Mouse (Mus musculus): ENCODE measurements at regions not wholly inside any gene's neighbourhood (a gene's known extent, or its start where the extent isn't known, plus 50 kb on each side); places are given as distances from the start of the nearest gene placed in this dataset.
"Not testable (repeated sequence)": the region's sequence is repeated elsewhere in the genome, so short reads cannot be mapped to it uniquely, and the experiment has no call there.

DNA sequence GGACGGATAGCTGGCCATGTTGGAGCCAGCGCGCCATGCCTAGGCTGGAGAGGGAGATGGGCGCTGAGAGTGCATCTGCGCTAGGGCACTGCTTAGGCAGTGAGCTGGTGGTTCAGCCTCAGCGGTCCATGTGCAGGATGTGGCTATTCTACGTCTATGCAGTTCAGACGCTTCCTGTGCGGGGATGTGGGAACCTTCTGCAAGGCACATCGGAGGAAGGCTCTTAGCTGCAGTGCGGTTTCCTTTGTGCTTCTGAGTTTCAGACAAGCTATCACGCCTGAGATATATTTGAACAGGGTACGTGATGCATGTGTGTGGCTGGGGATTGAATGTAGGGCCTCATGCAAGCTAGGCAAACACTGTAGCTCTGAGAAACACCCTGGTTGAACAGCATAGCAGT, 54.4 kb upstream of the Lrpprc start:
- Histone ChIP-seq H3K27ac (no peak overlapping the region), H3K4me3 (no peak overlapping the region), H3K4me2 (replicated peaks) (no peak overlapping the region), H3K36me3 (no peaks in the 10 kb centered on the region), H3K9ac (no peak overlapping the region), H3K27me3 (no peaks in the 10 kb centered on the region), H3K4me1 (0 out of 2 replicates have a peak, but pooled peaks cover 3% of the 10 kb centered on the region), H3K9me3 (replicated peaks) (no peaks in the 10 kb centered on the region)
- WGBS: 93% methylated on average over 13 of the region's 13 CpGs
- no peak for ATAC-seq (ENCODE audit: low FRiP score)

DNA sequence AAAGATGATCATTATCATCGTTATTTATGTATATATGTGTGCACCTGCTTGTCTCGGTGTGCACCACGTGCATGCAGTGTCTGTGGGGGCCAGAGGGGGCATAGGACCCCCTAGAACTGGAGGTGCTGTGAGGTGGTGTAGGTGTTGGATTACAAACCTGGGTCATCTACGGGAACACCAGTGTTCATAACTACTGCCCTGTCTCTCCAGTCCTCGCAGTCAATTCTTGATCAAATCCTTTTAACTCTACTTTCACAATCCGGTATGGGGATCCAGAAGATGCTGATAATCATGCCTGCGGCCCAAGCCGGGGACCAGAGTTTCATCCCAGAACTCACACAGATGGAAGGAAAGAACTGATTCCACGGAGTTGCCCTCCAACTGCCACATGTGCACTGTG, 55.6 kb upstream of the Lrpprc start:
- H3K4me1 ChIP-seq: 0 out of 2 replicates have a peak, but pooled peaks cover 3% of the 10 kb centered on the region
- no peak overlapping the region for H3K27ac ChIP-seq
- no peaks in the 10 kb centered on the region for H3K36me3 ChIP-seq
- 91% methylated on average over 9 of the region's 9 CpGs for WGBS
- no peaks in the 10 kb centered on the region for H3K27me3 ChIP-seq
- ATAC-seq (ENCODE audit: low FRiP score): no peak
- no peaks in the 10 kb centered on the region for H3K9me3 ChIP-seq (replicated peaks)
- no peak overlapping the region for H3K9ac ChIP-seq
- H3K4me2 ChIP-seq (replicated peaks): no peak overlapping the region
- H3K4me3 ChIP-seq: no peak overlapping the region

DNA sequence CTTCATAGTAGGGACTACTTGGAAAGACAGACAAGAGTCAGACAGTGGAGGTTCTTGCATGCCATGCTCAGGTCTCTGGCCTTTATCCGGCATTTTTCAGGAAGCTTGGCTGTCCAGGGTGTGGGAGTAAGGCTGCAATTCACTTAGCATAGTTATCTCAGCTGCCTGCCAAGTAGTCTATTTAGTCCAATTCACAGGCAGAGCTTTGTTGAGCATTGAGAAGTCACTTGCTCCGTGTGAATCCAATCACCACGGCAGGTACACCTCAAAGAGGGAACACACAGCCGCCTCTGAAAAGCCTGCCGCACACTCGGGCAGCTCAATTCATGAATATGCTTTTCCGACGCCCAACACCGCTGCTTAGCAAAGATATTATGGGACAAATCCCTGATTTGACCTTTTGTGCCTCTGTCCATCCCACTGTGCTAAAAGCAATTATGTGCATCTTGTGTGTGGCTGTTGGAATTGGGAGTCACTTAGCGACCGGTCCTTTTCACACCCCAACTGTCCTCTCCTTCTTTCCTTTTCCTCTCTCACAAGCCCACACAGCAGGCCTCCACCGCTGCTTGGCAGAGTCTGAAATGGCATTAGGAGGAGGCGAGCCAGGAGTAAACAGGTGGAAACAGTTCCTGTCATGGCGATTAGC, 57.9 kb upstream of the Lrpprc start:
- no peak overlapping the region for H3K4me2 ChIP-seq (replicated peaks)
- no peak for ATAC-seq (ENCODE audit: low FRiP score)

DNA sequence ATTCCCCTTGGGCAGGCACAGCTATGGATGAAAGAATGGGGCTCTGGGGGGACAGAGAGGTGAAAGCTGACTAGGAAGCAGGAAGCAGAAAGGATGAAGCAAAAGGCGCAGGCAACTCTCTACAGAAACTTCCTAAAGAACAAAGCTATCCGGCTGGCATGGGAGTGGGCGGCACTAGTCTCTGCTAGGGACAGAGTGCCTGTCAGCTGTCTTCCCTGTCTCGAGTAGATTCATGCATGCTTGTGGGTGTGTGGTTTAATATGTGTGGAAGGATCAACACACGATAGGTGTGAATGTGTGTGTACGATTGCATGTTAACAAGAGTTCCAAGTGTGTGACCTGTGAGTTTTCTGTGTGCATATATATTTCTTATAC, 58.4 kb upstream of the Lrpprc start:
- WGBS: 60% methylated on average over 6 of the region's 6 CpGs

More for the DNA sequence above, 57.9 kb upstream of the Lrpprc start:
- Histone ChIP-seq H3K9ac (no peak overlapping the region), H3K27me3 (no peaks in the 10 kb centered on the region), H3K4me1 (0 out of 2 replicates have a peak, but pooled peaks cover 3% of the 10 kb centered on the region), H3K9me3 (replicated peaks) (no peaks in the 10 kb centered on the region), H3K36me3 (no peaks in the 10 kb centered on the region), H3K27ac (no peak overlapping the region), H3K4me3 (no peak overlapping the region)
- 36% methylated on average over 14 of the region's 14 CpGs for WGBS

DNA sequence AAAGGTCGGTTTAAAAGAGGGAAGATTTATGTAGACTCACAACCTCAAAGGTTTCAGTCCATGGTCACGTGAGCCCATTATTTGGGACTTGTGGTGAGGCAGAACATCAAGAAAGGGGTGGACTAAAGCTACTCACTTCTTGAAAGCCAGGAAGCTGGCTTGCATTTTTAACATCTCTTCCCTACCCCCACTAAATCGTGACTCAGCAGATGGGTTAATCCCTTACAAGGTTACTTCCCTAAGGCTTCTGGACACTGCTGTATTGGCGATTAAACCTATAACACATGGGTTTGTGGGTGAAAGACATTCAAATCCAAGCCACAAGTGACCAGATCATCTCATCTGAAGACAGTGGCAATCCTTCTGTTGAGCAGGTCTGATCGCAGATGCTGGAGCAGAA, 59.9 kb upstream of the Lrpprc start:
- Histone ChIP-seq H3K27ac (no peak overlapping the region), H3K36me3 (no peaks in the 10 kb centered on the region), H3K9ac (no peak overlapping the region), H3K9me3 (replicated peaks) (no peaks in the 10 kb centered on the region), H3K4me1 (0 out of 2 replicates have a peak, but pooled peaks cover 3% of the 10 kb centered on the region), H3K4me3 (no peak overlapping the region), H3K4me2 (replicated peaks) (no peak overlapping the region), H3K27me3 (no peaks in the 10 kb centered on the region)
- ATAC-seq (ENCODE audit: low FRiP score): no peak
- 81% methylated on average over 5 of the region's 5 CpGs for whole genome bisulfite sequencing

More for the DNA sequence above, 58.4 kb upstream of the Lrpprc start:
- no peak overlapping the region for H3K27ac ChIP-seq
- H3K9me3 ChIP-seq (replicated peaks): no peaks in the 10 kb centered on the region
- H3K4me1 ChIP-seq: 0 out of 2 replicates have a peak, but pooled peaks cover 3% of the 10 kb centered on the region
- H3K4me3 ChIP-seq: no peak overlapping the region
- no peaks in the 10 kb centered on the region for H3K36me3 ChIP-seq
- no peak overlapping the region for H3K4me2 ChIP-seq (replicated peaks)
- H3K27me3 ChIP-seq: no peaks in the 10 kb centered on the region
- no peak overlapping the region for H3K9ac ChIP-seq
- no peak for ATAC-seq (ENCODE audit: low FRiP score)

DNA sequence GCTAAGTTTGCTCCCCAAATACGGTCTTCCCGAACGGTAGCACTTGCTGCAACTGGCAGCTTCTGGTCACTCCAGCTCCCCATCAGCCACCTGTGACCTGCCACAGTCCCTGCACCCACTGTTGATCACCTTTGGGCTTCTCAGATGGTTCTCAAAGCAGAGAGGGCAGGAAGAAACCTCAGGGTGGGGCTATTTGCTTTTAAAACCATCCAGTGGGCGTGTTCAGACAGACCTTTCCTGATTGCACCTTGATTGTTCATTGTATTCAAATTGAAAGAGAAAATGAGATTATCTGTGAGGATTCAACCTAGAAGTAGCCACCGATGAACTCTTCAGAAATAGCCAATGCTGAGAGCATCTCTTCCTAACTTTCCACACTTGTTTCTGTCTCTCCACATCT, 60.3 kb upstream of the Lrpprc start:
- Histone ChIP-seq H3K9ac (no peak overlapping the region), H3K4me3 (no peak overlapping the region), H3K4me2 (replicated peaks) (no peak overlapping the region), H3K27me3 (no peaks in the 10 kb centered on the region), H3K4me1 (0 out of 2 replicates have a peak, but pooled peaks cover 3% of the 10 kb centered on the region), H3K27ac (no peak overlapping the region), H3K36me3 (no peaks in the 10 kb centered on the region), H3K9me3 (replicated peaks) (no peaks in the 10 kb centered on the region)
- 89% methylated on average over 5 of the region's 5 CpGs for WGBS
- ATAC-seq (ENCODE audit: low FRiP score): no peak

DNA sequence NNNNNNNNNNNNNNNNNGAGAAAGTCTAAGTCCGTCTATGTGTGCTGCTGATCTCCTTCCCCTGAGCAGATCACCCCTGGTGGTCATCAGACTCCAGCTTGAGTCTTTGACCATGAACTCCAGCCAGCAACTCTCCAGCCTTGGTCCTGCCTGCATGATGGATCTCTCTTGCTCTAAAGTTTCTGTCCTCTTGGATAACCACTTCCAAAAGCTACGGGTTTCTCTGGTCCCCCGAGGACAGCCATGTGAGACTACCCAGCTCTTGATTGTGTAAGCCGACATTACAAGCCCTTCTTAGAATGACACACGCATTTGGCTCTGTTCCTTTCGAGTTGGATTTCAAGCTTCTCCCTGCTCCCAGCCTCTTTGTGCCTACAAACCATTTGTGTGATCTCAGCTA, 66.4 kb upstream of the Lrpprc start:
- WGBS: 83% methylated on average over 6 of the region's 6 CpGs
- Histone ChIP-seq H3K9ac (no peak overlapping the region), H3K36me3 (no peaks in the 10 kb centered on the region), H3K9me3 (replicated peaks) (no peaks in the 10 kb centered on the region), H3K4me1 (peaks cover 4% of the 10 kb centered on the region; the same call in 1 of the 2 replicates), H3K4me3 (no peak overlapping the region), H3K27ac (no peak overlapping the region), H3K4me2 (replicated peaks) (no peak overlapping the region), H3K27me3 (no peaks in the 10 kb centered on the region)
- ATAC-seq (ENCODE audit: low FRiP score): no peak

DNA sequence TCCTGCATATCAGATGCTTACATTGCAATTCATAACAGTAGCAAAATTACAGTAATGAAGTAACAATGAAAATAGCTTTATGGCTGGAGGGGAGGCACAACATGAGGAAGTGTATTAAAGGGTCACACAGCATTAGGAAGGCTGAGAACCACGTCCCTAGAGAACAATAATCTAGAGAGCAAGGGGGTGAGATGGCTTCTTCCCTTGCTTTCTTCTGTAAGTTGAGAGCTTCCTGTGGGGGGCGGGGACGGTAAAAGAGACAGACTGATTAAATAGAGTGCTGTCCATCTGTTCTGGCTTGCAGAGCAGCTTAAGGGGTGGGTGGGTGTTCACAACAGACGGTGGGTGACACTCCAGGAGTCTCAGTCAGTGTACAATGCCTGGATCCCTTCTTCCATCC, 68.2 kb upstream of the Lrpprc start:
- WGBS: 37% methylated on average over 4 of the region's 4 CpGs

DNA sequence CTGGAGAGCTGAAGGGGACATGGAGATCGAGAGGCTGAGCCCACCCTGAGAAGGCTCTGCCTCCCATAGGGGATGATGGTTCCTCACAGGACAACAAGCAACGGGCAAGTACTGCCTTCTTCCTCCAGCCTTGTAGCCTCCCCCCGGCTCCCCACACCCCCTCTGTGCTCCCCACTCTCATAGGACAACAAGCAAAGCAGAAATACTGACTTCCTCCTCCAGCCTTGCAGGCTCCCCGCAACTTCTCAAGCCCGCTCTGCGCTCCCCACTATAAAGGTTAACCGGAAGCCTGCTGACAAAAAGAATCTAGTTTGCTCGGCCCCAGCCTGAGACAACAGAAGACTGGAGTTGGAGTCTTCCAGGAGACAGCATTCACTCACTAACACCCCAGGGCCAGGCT, 69.3 kb upstream of the Lrpprc start:
- Histone ChIP-seq H3K27me3 (no peaks in the 10 kb centered on the region), H3K4me2 (replicated peaks) (no peak overlapping the region), H3K4me3 (no peak overlapping the region), H3K27ac (no peak overlapping the region), H3K9me3 (replicated peaks) (no peaks in the 10 kb centered on the region), H3K4me1 (peaks cover 4% of the 10 kb centered on the region; the same call in 1 of the 2 replicates), H3K36me3 (no peaks in the 10 kb centered on the region), H3K9ac (no peak overlapping the region)
- 70% methylated on average over 8 of the region's 8 CpGs for WGBS
- no peak for ATAC-seq (ENCODE audit: low FRiP score)

More for the DNA sequence above, 68.2 kb upstream of the Lrpprc start:
- ATAC-seq (ENCODE audit: low FRiP score): no peak
- H3K9me3 ChIP-seq (replicated peaks): no peaks in the 10 kb centered on the region
- no peak overlapping the region for H3K9ac ChIP-seq
- H3K27me3 ChIP-seq: no peaks in the 10 kb centered on the region
- H3K4me1 ChIP-seq: peaks cover 4% of the 10 kb centered on the region; the same call in 1 of the 2 replicates
- no peaks in the 10 kb centered on the region for H3K36me3 ChIP-seq
- H3K4me3 ChIP-seq: no peak overlapping the region
- no peak overlapping the region for H3K4me2 ChIP-seq (replicated peaks)
- H3K27ac ChIP-seq: no peak overlapping the region

DNA sequence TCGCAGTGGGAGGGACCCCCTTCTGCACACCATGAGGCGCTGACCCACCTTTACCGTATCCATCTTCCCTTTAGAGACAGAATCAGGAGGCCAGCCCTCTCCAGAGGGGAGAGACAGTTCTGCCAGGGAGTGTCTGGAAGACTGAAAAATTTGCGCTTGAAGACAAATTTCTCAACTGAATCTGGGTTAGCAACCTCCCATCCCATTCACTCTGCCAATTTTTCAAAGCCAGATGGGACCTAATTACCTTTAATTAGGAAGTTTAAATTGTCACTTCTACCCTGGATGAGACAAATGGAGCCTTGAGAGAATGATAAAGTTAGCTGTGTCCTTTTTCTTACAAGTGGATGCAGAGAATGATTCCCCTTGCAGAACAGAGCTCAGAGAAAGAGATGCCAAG, 70.2 kb upstream of the Lrpprc start:
- no peak for ATAC-seq (ENCODE audit: low FRiP score)
- peaks cover 4% of the 10 kb centered on the region; the same call in 1 of the 2 replicates for H3K4me1 ChIP-seq
- H3K36me3 ChIP-seq: no peaks in the 10 kb centered on the region
- WGBS: 81% methylated on average over 4 of the region's 4 CpGs
- no peak overlapping the region for H3K4me2 ChIP-seq (replicated peaks)
- H3K27ac ChIP-seq: no peak overlapping the region
- H3K27me3 ChIP-seq: no peaks in the 10 kb centered on the region
- H3K9ac ChIP-seq: no peak overlapping the region
- no peak overlapping the region for H3K4me3 ChIP-seq
- no peaks in the 10 kb centered on the region for H3K9me3 ChIP-seq (replicated peaks)

DNA sequence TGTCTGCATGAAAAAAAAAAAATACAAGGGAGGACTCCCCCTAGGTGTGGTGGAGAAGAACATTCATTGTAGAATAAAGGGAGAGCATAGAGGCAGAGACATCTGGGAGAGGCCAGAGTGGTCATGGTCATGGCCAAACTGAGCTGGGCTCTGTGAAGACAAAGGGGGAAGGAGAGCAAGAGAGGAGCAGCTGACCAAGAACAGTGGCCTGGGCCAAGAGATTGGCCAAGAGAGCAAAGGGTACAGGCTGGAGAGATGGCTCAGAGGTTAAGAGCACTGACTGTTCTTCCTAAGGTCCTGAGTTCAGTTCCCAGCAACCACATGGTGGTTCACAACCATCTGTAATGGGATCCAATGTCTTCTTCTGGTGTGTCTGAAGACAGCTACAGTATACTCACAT, 73.6 kb upstream of the Lrpprc start:
- H3K9ac ChIP-seq; ATAC-seq (ENCODE audit: low FRiP score); H3K4me1 ChIP-seq; H3K36me3 ChIP-seq; H3K27me3 ChIP-seq; H3K9me3 ChIP-seq (replicated peaks); H3K4me2 ChIP-seq (replicated peaks); H3K27ac ChIP-seq; H3K4me3 ChIP-seq: not testable (repeated sequence)

DNA sequence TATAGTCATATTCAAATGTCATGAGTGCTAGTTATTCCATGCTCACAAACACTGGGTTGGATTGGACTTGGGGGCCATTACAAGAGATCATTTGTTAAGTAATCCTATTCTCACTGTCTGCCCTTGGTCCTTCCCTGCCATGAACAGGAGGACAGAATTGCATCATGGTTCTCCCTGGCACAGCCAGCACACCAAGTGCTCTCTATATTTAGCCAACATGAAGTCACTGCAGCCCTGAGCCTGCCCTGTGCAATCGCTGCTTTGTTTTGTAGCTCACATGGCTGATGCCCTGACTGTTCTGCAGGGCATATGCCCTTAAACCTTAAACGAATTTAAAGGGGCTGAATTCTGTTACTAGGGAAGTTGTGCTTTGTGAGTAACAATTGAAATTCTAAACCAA, 74.6 kb upstream of the Lrpprc start:
- Histone ChIP-seq H3K27me3 (no peaks in the 10 kb centered on the region), H3K4me2 (replicated peaks) (no peak overlapping the region), H3K27ac (no peak overlapping the region), H3K36me3 (no peaks in the 10 kb centered on the region), H3K4me3 (no peak overlapping the region), H3K9ac (no peak overlapping the region), H3K9me3 (replicated peaks) (no peaks in the 10 kb centered on the region), H3K4me1 (no peaks in the 10 kb centered on the region)
- 69% methylated on average over 2 of the region's 2 CpGs for WGBS
- no peak for ATAC-seq (ENCODE audit: low FRiP score)

DNA sequence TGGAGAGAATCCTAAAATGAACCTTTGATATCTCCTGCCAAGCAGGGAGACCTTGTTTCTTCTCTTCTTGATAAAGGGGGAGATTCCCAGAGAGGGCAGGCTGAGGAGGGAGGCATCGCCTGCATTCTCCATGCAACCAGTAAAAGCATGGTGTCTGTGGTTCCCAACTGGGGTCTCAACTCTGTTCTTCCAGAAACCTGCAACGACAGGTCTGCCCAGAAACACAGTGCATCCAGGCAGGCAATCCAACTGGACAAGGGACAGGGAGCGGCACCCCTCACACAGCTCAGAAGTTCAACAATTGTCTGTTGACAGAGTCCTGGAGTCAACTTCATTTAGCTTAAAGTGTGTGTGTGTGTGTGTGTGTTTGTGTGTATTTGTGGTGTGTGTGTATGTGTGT, 75.0 kb upstream of the Lrpprc start:
- Histone ChIP-seq H3K9me3 (replicated peaks) (no peaks in the 10 kb centered on the region), H3K36me3 (no peaks in the 10 kb centered on the region), H3K4me1 (no peaks in the 10 kb centered on the region), H3K27me3 (no peaks in the 10 kb centered on the region), H3K4me2 (replicated peaks) (no peak overlapping the region), H3K9ac (no peak overlapping the region), H3K4me3 (no peak overlapping the region), H3K27ac (no peak overlapping the region)
- no peak for ATAC-seq (ENCODE audit: low FRiP score)
- WGBS: 87% methylated on average over 3 of the region's 3 CpGs
